Mouse (Mus musculus) forebrain, embryonic 12.5 days (tissue): Measurements from ENCODE around the gene Mroh8. TPM values are rescaled to one million over a fixed set of nuclear protein-coding genes. Genes with fewer than 3 reads are reported as not detected.
"Not testable (repeated sequence)": the region's sequence is repeated elsewhere in the genome, so short reads cannot be mapped to it uniquely, and the experiment has no call there.

ENCODE experiments used
- ATAC-seq: fragments of 200-750 bp; cut with Nextera tagmentation; 2 replicates; pipeline ENCODE4 v1.8.0; 2017; ENCODE audit warnings: moderate TSS enrichment; ENCODE audit not compliant: low FRiP score
- H3K27ac ChIP-seq: fragments of 300-500 bp; sonication (generic); 2 replicates; pipeline ENCODE4 v1.5.1; 2016; ENCODE audit warnings: mild to moderate bottlenecking
- H3K27me3 ChIP-seq: fragments of 300-500 bp; sonication (generic); 2 replicates; pipeline ENCODE4 v1.6.1; 2016; ENCODE audit warnings: mild to moderate bottlenecking
- H3K36me3 ChIP-seq: fragments of 300-500 bp; sonication (generic); replicated peaks from 2 replicates; pipeline ENCODE4 v1.6.1; 2016; ENCODE audit warnings: mild to moderate bottlenecking
- H3K4me1 ChIP-seq: fragments of 300-500 bp; sonication (generic); 2 replicates; pipeline ENCODE4 v1.6.1; 2016
- H3K4me2 ChIP-seq: fragments of 300-500 bp; sonication (generic); 2 replicates; pipeline ENCODE4 v1.6.1; 2016; ENCODE audit warnings: mild to moderate bottlenecking, moderate library complexity
- H3K4me3 ChIP-seq: fragments of 300-500 bp; sonication (generic); replicated peaks from 2 replicates; pipeline ENCODE4 v1.5.1; 2016; ENCODE audit warnings: mild to moderate bottlenecking
- H3K9ac ChIP-seq: fragments of 300-500 bp; sonication (generic); 2 replicates; pipeline ENCODE4 v1.6.1; 2016; ENCODE audit warnings: mild to moderate bottlenecking
- H3K9me3 ChIP-seq: fragments of 300-500 bp; sonication (generic); 2 replicates; pipeline ENCODE4 v1.6.1; 2016
- WGBS: fragments of 180-500 bp; shearing (Covaris S2); methylation state at CpG from one replicate; pipeline ENCODE4 v1.1.7; 2016; 5-methylcytosine and 5-hydroxymethylcytosine counted together
- polyA plus RNA-seq: library from polyadenylated mRNA; unstranded; fragments of >200 nt; fragmentation: Nextera tagmentation; extraction: Ambion mirVana; gene quantifications from 2 replicates; pipeline ENCODE4 v1.2.1, GENCODE M21; 2016

The Mroh8 gene
- polyA plus RNA-seq, 1 experiment from 2014 or later = 0.88 TPM

DNA sequence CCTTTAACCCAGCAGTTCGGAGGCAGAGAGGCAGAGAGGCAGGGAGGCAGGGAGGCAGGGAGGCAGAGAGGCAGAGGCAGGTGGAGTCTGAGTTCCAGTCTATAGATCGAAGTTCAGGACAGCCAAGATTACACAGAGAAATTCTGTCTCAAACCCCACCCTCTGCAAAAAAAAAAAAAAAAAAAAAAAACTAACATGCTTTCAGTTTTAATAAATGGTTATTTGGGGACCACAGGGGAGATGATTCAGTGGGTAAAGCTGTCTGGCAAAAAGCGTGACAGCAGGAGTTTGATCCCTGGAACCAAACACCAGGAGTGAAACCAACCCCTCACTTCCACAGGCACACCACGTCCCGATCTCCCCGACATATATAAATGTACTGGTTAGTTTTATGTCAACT is 101.2 kb downstream of the Mroh8 start:
- Histone ChIP-seq H3K9ac (no peak overlapping the region), H3K4me1 (no peaks in the 10 kb centered on the region), H3K4me3 (no peak overlapping the region), H3K36me3 (peaks cover 63% of the 10 kb centered on the region), H3K9me3 (no peaks in the 10 kb centered on the region), H3K27ac (no peak overlapping the region), H3K4me2 (no peak overlapping the region), H3K27me3 (no peaks in the 10 kb centered on the region)
- ATAC-seq = no peak
- WGBS = 91% methylated on average over 6 of the region's 6 CpGs

DNA sequence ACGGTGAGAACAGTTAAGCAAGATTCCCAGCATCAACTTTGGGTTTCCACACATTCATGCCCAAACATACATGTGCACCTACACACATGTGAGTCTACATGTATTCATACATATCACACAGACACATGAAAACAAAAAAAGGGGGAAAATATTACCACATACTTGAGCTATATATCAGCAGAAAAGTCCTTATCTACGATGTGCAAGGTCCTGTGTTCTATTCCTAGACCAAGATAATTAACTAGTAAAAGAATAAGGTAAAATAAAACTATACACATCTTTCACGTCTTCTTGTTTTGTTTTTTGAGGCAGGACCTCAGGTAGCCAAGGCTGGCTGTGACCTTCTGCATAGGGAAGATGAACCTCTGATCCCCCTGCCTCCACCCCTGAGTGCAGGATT is 103.1 kb downstream of the Mroh8 start:
- Histone ChIP-seq H3K9me3 (no peaks in the 10 kb centered on the region), H3K4me3 (no peak overlapping the region), H3K36me3 (peaks cover 65% of the 10 kb centered on the region), H3K9ac (no peak overlapping the region), H3K27ac (no peak overlapping the region), H3K4me2 (no peak overlapping the region), H3K4me1 (no peaks in the 10 kb centered on the region), H3K27me3 (no peaks in the 10 kb centered on the region)
- no peak for ATAC-seq
- WGBS = 93% methylated on average over 3 of the region's 3 CpGs

DNA sequence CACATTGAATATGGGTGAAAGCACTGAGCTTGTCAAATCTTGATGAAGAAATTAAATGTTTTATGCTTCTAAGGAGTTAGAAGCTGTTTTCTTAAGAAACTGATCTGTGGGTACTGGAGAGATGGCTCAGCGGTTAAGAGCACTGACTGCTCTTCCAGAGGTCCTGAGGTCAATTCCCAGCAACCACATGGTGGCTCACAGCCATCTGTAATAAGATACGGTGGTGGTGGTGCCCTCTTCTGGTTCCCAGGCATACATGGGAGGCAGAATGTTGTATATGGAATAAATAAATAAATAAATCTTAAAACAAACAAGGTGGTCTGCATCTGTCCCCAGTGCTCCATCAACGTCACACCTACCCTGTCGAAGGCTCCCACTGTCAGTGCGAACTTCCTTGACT is 104.9 kb downstream of the Mroh8 start:
- Histone ChIP-seq H3K9ac (no peak overlapping the region), H3K36me3 (peaks cover 58% of the 10 kb centered on the region), H3K4me1 (peaks cover 10% of the 10 kb centered on the region), H3K27ac (no peak overlapping the region), H3K4me3 (no peak overlapping the region), H3K27me3 (no peaks in the 10 kb centered on the region), H3K9me3 (no peaks in the 10 kb centered on the region), H3K4me2 (no peak overlapping the region)
- ATAC-seq = no peak
- WGBS = 77% methylated on average over 5 of the region's 5 CpGs

DNA sequence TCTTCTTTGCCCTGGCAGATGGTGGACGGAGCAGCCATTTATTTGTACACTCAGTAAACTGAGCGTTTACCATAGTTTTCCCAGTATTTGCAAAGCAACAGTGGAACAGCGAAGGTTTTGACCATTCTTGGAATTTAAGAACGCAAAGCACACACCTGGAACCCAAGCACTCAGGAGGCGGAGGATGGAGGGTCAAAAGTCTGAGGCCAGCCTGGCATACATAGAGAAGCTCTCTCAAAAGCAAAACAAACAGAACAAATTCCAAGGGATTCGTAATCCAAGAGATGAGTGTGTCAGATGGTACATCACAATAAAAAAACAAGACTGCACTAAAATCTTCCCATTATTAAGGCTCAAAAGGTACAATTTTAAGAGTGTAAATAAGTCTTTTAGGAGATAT is 105.8 kb downstream of the Mroh8 start:
- Histone ChIP-seq H3K27me3 (no peaks in the 10 kb centered on the region), H3K4me2 (no peak overlapping the region), H3K9ac (no peak overlapping the region), H3K36me3 (peaks cover 64% of the 10 kb centered on the region), H3K4me1 (peaks cover 10% of the 10 kb centered on the region), H3K4me3 (no peak overlapping the region), H3K9me3 (no peaks in the 10 kb centered on the region), H3K27ac (no peak overlapping the region)
- no peak for ATAC-seq
- WGBS = 94% methylated on average over 6 of the region's 6 CpGs

DNA sequence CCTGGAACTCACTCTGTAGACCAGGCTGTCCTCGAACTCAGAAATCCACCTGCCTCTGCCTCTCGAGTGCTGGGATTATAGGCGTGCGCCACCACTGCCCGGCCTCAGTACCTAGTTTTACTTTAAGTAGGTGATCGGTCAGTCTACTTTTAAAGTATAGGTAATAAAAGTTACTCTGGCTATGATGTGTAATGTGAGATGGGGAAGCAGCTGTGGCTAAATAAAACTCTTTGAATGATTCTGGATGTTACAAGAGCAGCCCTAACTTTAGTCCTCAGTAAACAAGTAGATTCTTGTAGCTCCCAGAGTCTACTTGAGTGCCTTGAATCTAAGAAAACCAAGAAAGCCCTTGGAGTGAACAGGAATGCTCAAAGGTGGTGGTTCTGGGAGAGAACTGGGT is 106.4 kb downstream of the Mroh8 start:
- WGBS = 95% methylated on average over 6 of the region's 6 CpGs
- Histone ChIP-seq H3K27me3 (no peaks in the 10 kb centered on the region), H3K9ac (no peak overlapping the region), H3K9me3 (no peaks in the 10 kb centered on the region), H3K4me3 (no peak overlapping the region), H3K36me3 (peaks cover 67% of the 10 kb centered on the region), H3K4me2 (no peak overlapping the region), H3K27ac (no peak overlapping the region), H3K4me1 (peaks cover 10% of the 10 kb centered on the region)
- no peak for ATAC-seq

DNA sequence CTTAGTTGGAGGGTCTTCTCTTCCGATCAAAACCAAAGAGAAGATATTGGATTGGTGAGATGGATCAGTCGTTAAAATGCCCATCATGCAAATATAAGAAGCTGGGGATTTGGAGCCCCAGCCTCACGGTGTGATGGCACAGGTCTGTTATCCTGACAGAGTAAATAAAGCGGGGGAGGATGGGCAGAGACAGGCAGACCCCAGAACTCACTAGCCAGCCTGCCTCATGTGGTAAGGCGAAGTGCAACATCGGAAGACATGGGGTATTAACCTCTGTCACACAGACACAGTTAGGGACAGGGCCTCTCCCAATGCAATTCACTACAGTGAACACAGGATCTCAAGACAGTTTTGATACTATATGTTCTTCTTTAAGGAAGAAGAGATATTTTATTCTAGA is 108.7 kb downstream of the Mroh8 start:
- Histone ChIP-seq H3K36me3 (peaks cover 70% of the 10 kb centered on the region), H3K4me1 (peaks cover 10% of the 10 kb centered on the region), H3K4me3 (no peak overlapping the region), H3K9me3 (no peaks in the 10 kb centered on the region), H3K27ac (no peak overlapping the region), H3K27me3 (no peaks in the 10 kb centered on the region), H3K9ac (no peak overlapping the region), H3K4me2 (no peak overlapping the region)
- ATAC-seq = 0 out of 2 replicates have a peak, but pooled peaks have one; percentile 39
- WGBS = 60% methylated on average over 6 of the region's 6 CpGs

DNA sequence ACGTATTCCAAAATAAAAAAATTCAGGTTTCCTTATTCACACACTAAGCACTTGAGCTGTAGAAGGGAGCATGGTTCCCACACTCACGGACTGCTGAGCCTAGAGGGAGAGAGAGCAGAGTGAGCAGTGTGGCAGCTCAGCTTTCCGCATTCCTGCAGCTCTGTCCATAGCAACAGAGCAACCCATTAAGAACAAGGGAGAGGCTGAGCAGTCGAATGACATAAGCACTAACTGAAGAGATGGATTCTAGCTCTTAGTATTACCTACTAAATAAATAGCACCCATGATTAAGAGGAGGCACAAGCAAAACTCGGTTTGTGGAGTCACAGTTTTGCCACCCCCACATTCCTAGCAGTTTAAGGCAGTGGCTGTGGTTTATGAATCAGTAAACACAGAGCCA is 109.2 kb downstream of the Mroh8 start:
- Histone ChIP-seq H3K9ac (no peak overlapping the region), H3K27me3 (no peaks in the 10 kb centered on the region), H3K4me3 (no peak overlapping the region), H3K4me2 (no peak overlapping the region), H3K27ac (no peak overlapping the region), H3K4me1 (peaks cover 10% of the 10 kb centered on the region), H3K9me3 (no peaks in the 10 kb centered on the region), H3K36me3 (peaks cover 68% of the 10 kb centered on the region)
- peak; percentile 86 for ATAC-seq
- WGBS = 35% methylated on average over 5 of the region's 5 CpGs

DNA sequence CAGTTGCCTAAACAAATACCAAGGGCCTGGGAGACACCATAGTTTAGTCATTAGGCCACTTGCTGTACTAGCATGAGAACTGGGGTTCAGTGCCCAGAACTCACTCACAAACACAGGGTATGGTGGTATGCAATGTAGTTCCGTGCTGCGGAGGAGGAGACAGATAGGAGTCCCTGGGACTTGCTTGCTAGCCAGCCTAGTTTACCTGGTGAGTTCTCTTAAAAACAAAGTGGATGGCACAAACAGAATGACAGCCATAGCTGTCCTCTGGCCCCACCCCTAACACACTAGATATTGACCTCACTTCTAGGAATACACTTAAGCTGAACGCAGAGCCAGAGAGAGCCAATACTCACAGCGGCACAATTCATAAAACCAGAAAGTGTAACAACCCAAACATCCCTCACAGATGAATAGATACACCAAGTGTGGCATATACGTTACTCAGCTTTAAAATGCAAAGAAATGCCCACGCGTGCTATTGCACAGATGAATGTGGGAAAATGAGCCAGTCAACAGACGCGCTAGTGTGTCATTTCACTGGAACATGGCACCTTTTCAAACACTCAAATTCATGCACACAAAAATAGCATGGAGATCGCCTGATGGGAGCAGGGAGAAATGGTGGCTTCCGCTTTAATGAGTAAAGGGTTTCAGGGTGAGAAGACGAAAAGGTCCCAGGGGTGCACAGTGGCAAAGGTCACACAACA is 112.8 kb downstream of the Mroh8 start:
- no peak for ATAC-seq
- Histone ChIP-seq H3K9ac (no peak overlapping the region), H3K4me1 (peaks cover 10% of the 10 kb centered on the region), H3K27me3 (no peaks in the 10 kb centered on the region), H3K9me3 (no peaks in the 10 kb centered on the region), H3K27ac (no peak overlapping the region), H3K36me3 (peaks cover 62% of the 10 kb centered on the region), H3K4me2 (no peak overlapping the region), H3K4me3 (no peak overlapping the region)
- 97% methylated on average over 12 of the region's 12 CpGs for WGBS

DNA sequence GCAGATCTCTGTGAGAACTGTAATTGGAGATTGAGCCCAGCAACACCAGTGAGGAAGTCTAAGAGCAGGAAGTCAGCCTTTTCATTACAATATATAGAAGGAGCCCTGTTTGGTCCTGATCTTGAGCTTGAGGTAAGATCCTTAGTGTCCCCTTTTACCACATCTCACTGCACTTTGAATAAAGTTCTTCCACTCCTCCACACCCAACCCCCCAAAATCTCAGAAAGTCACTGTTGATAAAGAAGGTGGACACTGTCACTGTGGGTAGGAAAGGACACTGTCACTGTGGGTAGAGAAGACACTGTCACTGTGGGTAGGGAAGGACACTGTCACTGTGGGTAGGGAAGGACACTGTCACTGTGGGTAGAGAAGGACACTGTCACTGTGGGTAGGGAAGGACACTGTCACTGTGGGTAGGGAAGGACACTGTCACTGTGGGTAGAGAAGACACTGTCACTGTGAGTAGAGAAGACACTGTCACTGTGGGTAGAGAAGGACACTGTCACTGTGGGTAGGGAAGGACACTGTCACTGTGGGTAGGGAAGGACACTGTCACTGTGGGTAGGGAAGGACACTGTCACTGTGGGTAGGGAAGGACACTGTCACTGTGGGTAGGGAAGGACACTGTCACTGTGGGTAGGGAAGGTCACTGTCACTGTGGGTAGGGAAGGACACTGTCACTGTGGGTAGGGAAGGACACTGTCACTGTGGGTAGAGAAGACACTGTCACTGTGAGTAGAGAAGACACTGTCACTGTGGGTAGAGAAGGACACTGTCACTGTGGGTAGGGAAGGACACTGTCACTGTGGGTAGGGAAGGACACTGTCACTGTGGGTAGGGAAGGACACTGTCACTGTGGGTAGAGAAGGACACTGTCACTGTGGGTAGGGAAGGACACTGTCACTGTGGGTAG is 113.8 kb downstream of the Mroh8 start:
- H3K27me3 ChIP-seq, H3K27ac ChIP-seq, H3K4me3 ChIP-seq, ATAC-seq, H3K4me1 ChIP-seq, H3K9ac ChIP-seq, H3K4me2 ChIP-seq, H3K9me3 ChIP-seq: not testable (repeated sequence)
- peaks cover 66% of the 10 kb centered on the region for H3K36me3 ChIP-seq

DNA sequence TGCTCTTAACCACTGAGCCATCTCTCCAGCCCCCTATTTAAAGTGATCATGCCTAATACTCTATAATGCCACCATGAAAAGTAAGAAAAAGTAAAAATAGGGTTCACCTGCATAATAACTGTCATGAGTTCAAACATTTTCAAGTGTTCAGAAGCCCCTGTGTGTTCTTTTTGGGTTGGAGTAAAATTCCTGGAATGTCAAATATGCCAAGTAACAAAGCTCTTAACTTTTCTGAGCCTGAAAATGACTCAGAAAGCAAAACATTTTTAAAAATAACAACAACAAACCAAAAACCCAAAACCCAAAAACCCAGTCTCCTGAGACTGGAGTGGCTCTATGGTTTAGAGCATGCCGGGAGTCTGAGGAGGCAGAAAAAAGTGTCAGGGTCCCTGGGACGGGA is 115.2 kb downstream of the Mroh8 start:
- ATAC-seq = no peak
- peaks cover 74% of the 10 kb centered on the region for H3K36me3 ChIP-seq

More for the DNA sequence above, 115.2 kb downstream of the Mroh8 start:
- Histone ChIP-seq H3K9me3 (no peaks in the 10 kb centered on the region), H3K4me2 (no peak overlapping the region), H3K4me1 (no peaks in the 10 kb centered on the region), H3K4me3 (no peak overlapping the region), H3K27ac (no peak overlapping the region), H3K27me3 (no peaks in the 10 kb centered on the region), H3K9ac (no peak overlapping the region)
- 98% methylated on average over 2 of the region's 2 CpGs for WGBS
